Mouse (Mus musculus) forebrain, postnatal 0 days (tissue): Measurements from ENCODE around the gene Etfa. TPM values are rescaled to one million over a fixed set of nuclear protein-coding genes. Genes with fewer than 3 reads are reported as not detected.

Experiments used
- ATAC-seq: fragments of 200-750 bp; cut with Nextera tagmentation; 2 replicates; pipeline ENCODE4 v1.8.0; 2017; ENCODE audit warnings: mild to moderate bottlenecking, moderate library complexity
- DNase-seq: peaks from one replicate; pipeline ENCODE4 v3.0.0-alpha.2; 2015
- H3K27ac ChIP-seq: fragments of 300-500 bp; sonication (generic); 2 replicates; pipeline ENCODE4 v1.5.1; 2014; ENCODE audit warnings: low read depth, mild to moderate bottlenecking, antibody characterized with exemption, low read length, moderate library complexity, mixed read lengths
- H3K27me3 ChIP-seq: fragments of 300-500 bp; sonication (generic); 2 replicates; pipeline ENCODE4 v1.6.1; 2014; ENCODE audit warnings: mild to moderate bottlenecking, low read length, mixed read lengths; ENCODE audit not compliant: insufficient read depth
- H3K36me3 ChIP-seq: fragments of 300-500 bp; sonication (generic); 2 replicates; pipeline ENCODE4 v1.6.1; 2014; ENCODE audit warnings: mild to moderate bottlenecking, moderate library complexity; ENCODE audit not compliant: insufficient read depth
- H3K4me1 ChIP-seq: fragments of 300-500 bp; sonication (generic); 2 replicates; pipeline ENCODE4 v1.6.1; 2014; ENCODE audit warnings: antibody characterized with exemption; ENCODE audit not compliant: insufficient read depth
- H3K4me2 ChIP-seq: fragments of 300-500 bp; sonication (generic); 2 replicates; pipeline ENCODE4 v1.6.1; 2014; ENCODE audit warnings: low read depth, mild to moderate bottlenecking, moderate library complexity
- H3K4me3 ChIP-seq: fragments of 300-500 bp; sonication (generic); 2 replicates; pipeline ENCODE4 v1.5.1; 2014; ENCODE audit warnings: low read depth, low read length, mixed read lengths
- H3K9ac ChIP-seq: fragments of 300-500 bp; sonication (generic); 2 replicates; pipeline ENCODE4 v1.6.1; 2014; ENCODE audit warnings: mild to moderate bottlenecking
- H3K9me3 ChIP-seq: fragments of 300-500 bp; sonication (generic); 2 replicates; pipeline ENCODE4 v1.6.1; 2016; ENCODE audit warnings: low read length
- CTCF ChIP-seq: sonication (generic); IDR thresholded peaks from 2 replicates; pipeline ENCODE4 v1.5.1; 2016; ENCODE audit warnings: antibody characterized with exemption, control low read depth, low read depth
- WGBS: fragments of 180-500 bp; shearing (Covaris S2); extraction: QIAGEN DNeasy Blood & Tissue Kit; methylation state at CpG from one replicate; pipeline ENCODE4 v1.1.7; 2014; 5-methylcytosine and 5-hydroxymethylcytosine counted together
- polyA plus RNA-seq: library from polyadenylated mRNA; unstranded; fragments of >200 nt; fragmentation: Nextera tagmentation; extraction: Ambion mirVana; gene quantifications from 2 replicates; pipeline ENCODE4 v1.2.1, GENCODE M21; 2015
- total RNA-seq: library from RNA; depleted of rRNA; stranded (reverse); fragments of >200 nt; gene quantifications from 2 replicates; pipeline ENCODE4 v1.2.3, GENCODE M21; 2014; rRNA removed

Gene Etfa
- 11.2 and 17.9 TPM in 2 replicates for total RNA-seq
- polyA plus RNA-seq, result 94.2 and 96.0 TPM in 2 replicates

- peak within 1 kb of the TSS; percentile 95 for H3K4me2 ChIP-seq
- ATAC-seq (peak; percentile 100), DNase-seq (peak; percentile 96)
- peak within 1 kb of the TSS; percentile 85 for H3K4me3 ChIP-seq
- H3K9me3 ChIP-seq, result no peaks in the 10 kb centered on the region
- no peaks in the 10 kb centered on the region for H3K27me3 ChIP-seq
- H3K4me1 ChIP-seq, result peaks cover 7% of the 10 kb centered on the region; the same call in 1 of the 2 replicates
- no peak for TF ChIP-seq CTCF
- no peaks in the 10 kb centered on the region for H3K36me3 ChIP-seq
- peak within 1 kb of the TSS; percentile 80 for H3K27ac ChIP-seq
- WGBS, result 2% methylated on average over 47 of the region's 47 CpGs
- peak within 1 kb of the TSS; percentile 81 for H3K9ac ChIP-seq
These were observed at the start of gene Etfa for GRCm38 (mm10) chr9:55512027-55512543. Gene Etfa, minus strand, starts transcription at chr9:55512243.

GRCm38 (mm10) chr9:55560960-55561359 lies 48.9 kb upstream of the Etfa start:
- no peak overlapping the region for H3K4me2 ChIP-seq
- H3K9me3 ChIP-seq, result no peaks in the 10 kb centered on the region
- ATAC-seq (no peak), DNase-seq (no peak)
- TF ChIP-seq CTCF, result no peak
- no peaks in the 10 kb centered on the region for H3K27me3 ChIP-seq
- H3K36me3 ChIP-seq, result no peaks in the 10 kb centered on the region
- WGBS, result 92% methylated on average over 1 of the region's 1 CpGs
- H3K4me1 ChIP-seq, result no peaks in the 10 kb centered on the region
- no peak overlapping the region for H3K4me3 ChIP-seq
- H3K9ac ChIP-seq, result no peak overlapping the region
- H3K27ac ChIP-seq, result no peak overlapping the region

GRCm38 (mm10) chr9:55554986-55555385 lies 42.9 kb upstream of the Etfa start:
- H3K36me3 ChIP-seq, result no peaks in the 10 kb centered on the region
- no peak overlapping the region for H3K9ac ChIP-seq
- no peak overlapping the region for H3K4me3 ChIP-seq
- no peak overlapping the region for H3K27ac ChIP-seq
- WGBS, result 86% methylated on average over 1 of the region's 1 CpGs
- no peaks in the 10 kb centered on the region for H3K4me1 ChIP-seq
- no peak for TF ChIP-seq CTCF
- H3K9me3 ChIP-seq, result no peaks in the 10 kb centered on the region
- peaks cover under 1% of the 10 kb centered on the region; the same call in 1 of the 2 replicates for H3K27me3 ChIP-seq
- ATAC-seq (no peak), DNase-seq (no peak)
- H3K4me2 ChIP-seq, result no peak overlapping the region

DNA sequence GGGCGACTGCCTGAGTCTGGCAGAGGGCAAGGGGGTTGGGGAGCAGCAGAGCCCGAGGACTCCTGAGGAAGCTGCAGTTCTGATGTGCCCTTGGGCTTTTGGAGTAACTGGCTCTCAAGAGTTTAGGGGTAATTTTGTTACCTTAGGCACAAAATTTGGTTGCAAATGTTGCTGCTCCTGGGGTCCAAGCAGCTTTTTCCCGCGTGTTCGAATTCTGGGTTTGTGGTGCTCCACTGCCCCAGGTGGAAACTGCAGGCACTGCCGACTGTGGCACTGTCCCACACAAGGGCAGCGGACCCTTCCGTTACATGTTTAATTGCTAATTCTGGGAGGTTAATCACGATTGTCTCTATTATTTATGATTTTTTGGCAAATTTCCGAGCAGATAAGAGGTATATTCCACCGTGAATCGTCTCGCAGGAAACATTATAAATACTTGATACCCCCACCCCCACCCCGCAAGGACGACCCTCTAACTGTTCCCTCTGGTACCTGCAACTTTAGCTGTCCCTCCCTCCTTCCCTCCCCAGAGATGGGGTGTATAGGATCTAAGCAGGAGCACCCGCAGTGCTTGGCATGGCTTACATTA lies 37.4 kb upstream of the Etfa start:
- Histone ChIP-seq H3K9ac (no peak overlapping the region), H3K4me3 (no peak overlapping the region), H3K4me1 (no peaks in the 10 kb centered on the region; the same call in 1 of the 2 replicates), H3K36me3 (no peaks in the 10 kb centered on the region), H3K27me3 (peaks cover 46% of the 10 kb centered on the region), H3K9me3 (no peaks in the 10 kb centered on the region), H3K27ac (no peak overlapping the region), H3K4me2 (no peak overlapping the region)
- WGBS, result 11% methylated on average over 16 of the region's 16 CpGs
- peak; percentile 53 for TF ChIP-seq CTCF
- DNase-seq, result no peak
- no peak for ATAC-seq

GRCm38 (mm10) chr9:55548871-55549270 lies 36.8 kb upstream of the Etfa start:
- no peaks in the 10 kb centered on the region for H3K36me3 ChIP-seq
- no peaks in the 10 kb centered on the region for H3K9me3 ChIP-seq
- no peaks in the 10 kb centered on the region; the same call in 1 of the 2 replicates for H3K4me1 ChIP-seq
- peaks cover 49% of the 10 kb centered on the region for H3K27me3 ChIP-seq
- H3K4me3 ChIP-seq, result no peak overlapping the region
- DNase-seq, result no peak
- 22% methylated on average over 3 of the region's 3 CpGs for WGBS
- H3K4me2 ChIP-seq, result no peak overlapping the region
- ATAC-seq, result no peak
- H3K27ac ChIP-seq, result no peak overlapping the region
- H3K9ac ChIP-seq, result no peak overlapping the region
- TF ChIP-seq CTCF, result no peak

DNA sequence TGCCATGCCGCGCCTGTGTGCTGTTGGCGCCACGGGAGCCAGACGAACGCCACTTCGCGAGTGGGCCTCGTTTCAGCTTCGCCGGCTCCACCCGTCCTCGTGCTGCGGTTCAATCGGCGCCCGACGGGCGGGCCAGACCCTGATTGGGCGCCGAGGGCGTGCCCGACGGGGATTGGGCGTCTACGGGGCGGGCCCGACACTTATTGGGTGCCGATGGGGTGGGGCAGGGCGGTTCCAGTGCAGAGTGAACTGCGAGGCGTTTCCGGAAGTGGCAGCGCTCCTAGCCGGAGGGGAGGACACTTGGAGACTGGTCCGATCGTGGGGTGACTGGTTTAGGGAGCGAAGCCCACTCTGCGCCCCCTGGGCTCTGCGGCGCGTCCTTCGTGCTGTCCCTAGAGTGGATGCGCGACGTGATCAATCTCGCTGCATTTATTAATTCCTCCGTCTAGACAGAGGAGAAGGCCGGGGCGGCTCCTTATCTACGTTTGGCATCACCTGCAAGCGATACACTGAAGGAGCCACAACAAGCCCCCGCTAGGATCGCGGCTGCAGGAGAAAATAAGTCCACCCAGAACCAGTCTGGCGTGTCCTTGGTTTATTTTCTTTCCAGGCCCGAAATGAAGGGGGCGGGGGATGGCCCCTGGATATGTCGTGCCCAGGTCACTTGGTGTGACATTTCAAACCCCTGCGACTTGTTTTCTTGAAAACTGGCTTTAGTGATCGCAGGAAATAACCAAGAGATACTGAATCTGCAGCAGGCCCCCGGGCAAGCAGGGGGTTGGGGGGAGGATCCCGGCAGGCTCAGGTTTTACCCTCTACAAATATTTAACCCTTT lies 34.4 kb upstream of the Etfa start:
- H3K4me3 ChIP-seq, result peak overlapping the region; percentile 21
- H3K4me2 ChIP-seq, result peak overlapping the region; percentile 23
- no peak overlapping the region for H3K27ac ChIP-seq
- no peaks in the 10 kb centered on the region; the same call in 1 of the 2 replicates for H3K4me1 ChIP-seq
- H3K27me3 ChIP-seq, result peaks cover 67% of the 10 kb centered on the region
- no peak overlapping the region for H3K9ac ChIP-seq
- no peak for TF ChIP-seq CTCF
- no peaks in the 10 kb centered on the region for H3K9me3 ChIP-seq
- peak; percentile 24 for DNase-seq
- H3K36me3 ChIP-seq, result no peaks in the 10 kb centered on the region
- ATAC-seq, result peak; percentile 51; the same call in 1 of the 2 replicates
- 2% methylated on average over 63 of the region's 63 CpGs for WGBS
